Mouse (Mus musculus) kidney, postnatal 0 days (tissue): ENCODE results near the gene Asb1. TPM values are rescaled to one million over a fixed set of nuclear protein-coding genes. Genes with fewer than 3 reads are reported as not detected.

Experiments used
- ATAC-seq: fragments of 200-750 bp; cut with Nextera tagmentation; replicated peaks from 2 replicates; pipeline ENCODE4 v1.8.0; 2017; ENCODE audit warnings: low read depth, moderate number of reproducible peaks, moderate TSS enrichment, moderate library complexity; ENCODE audit not compliant: low FRiP score
- DNase-seq: peaks from one replicate; pipeline ENCODE4 v3.0.0-alpha.2; 2016; ENCODE audit warnings: low spot score
- H3K27ac ChIP-seq: fragments of 300-500 bp; sonication (generic); 2 replicates; pipeline ENCODE4 v1.5.1; 2014; ENCODE audit warnings: mild to moderate bottlenecking
- H3K27me3 ChIP-seq: fragments of 300-500 bp; sonication (generic); 2 replicates; pipeline ENCODE4 v1.6.1; 2014; ENCODE audit warnings: low read length, mixed read lengths; ENCODE audit not compliant: insufficient read depth
- H3K36me3 ChIP-seq: fragments of 300-500 bp; sonication (generic); 2 replicates; pipeline ENCODE4 v1.6.1; 2014; ENCODE audit warnings: low read length, mixed read lengths; ENCODE audit not compliant: insufficient read depth
- H3K4me1 ChIP-seq: fragments of 300-500 bp; sonication (generic); replicated peaks from 2 replicates; pipeline ENCODE4 v1.6.1; 2014; ENCODE audit warnings: antibody characterized with exemption, low read length, mixed read lengths; ENCODE audit not compliant: insufficient read depth
- H3K4me2 ChIP-seq: fragments of 300-500 bp; sonication (generic); 2 replicates; pipeline ENCODE4 v1.6.1; 2014; ENCODE audit warnings: mild to moderate bottlenecking, low read length, moderate library complexity, mixed read lengths
- H3K4me3 ChIP-seq: fragments of 300-500 bp; sonication (generic); replicated peaks from 2 replicates; pipeline ENCODE4 v1.5.1; 2014; ENCODE audit warnings: low read depth, low read length
- H3K9ac ChIP-seq: fragments of 300-500 bp; sonication (generic); 2 replicates; pipeline ENCODE4 v1.6.1; 2014; ENCODE audit warnings: low read depth, low read length
- H3K9me3 ChIP-seq: fragments of 300-500 bp; sonication (generic); replicated peaks from 2 replicates; pipeline ENCODE4 v1.6.1; 2016; ENCODE audit warnings: low read length, inconsistent platforms, mixed read lengths
- CTCF ChIP-seq: IDR thresholded peaks from 2 replicates; pipeline ENCODE4 v1.5.1; 2016; ENCODE audit warnings: antibody characterized with exemption, low read depth, mild to moderate bottlenecking, moderate library complexity
- WGBS: fragments of 180-500 bp; shearing (Covaris S2); extraction: QIAGEN DNeasy Blood & Tissue Kit; methylation state at CpG from one replicate; pipeline ENCODE4 v1.1.7; 2014; 5-methylcytosine and 5-hydroxymethylcytosine counted together
- polyA plus RNA-seq: library from polyadenylated mRNA; unstranded; fragments of >200 nt; fragmentation: Nextera tagmentation; extraction: Ambion mirVana; gene quantifications from 2 replicates; pipeline ENCODE4 v1.2.1, GENCODE M21; 2015

The Asb1 gene
- polyA plus RNA-seq, 1 experiment from 2014 or later: 4.3 TPM

- no peak overlapping the region for H3K27ac ChIP-seq
- H3K27me3 ChIP-seq: no peaks in the 10 kb centered on the region
- DNase-seq (peak; percentile 32), ATAC-seq (no peak)
- H3K4me2 ChIP-seq: no peak overlapping the region
- H3K4me1 ChIP-seq: no peaks in the 10 kb centered on the region
- TF ChIP-seq CTCF: no peak; the same call in 1 of the 2 replicates
- H3K9me3 ChIP-seq: no peaks in the 10 kb centered on the region
- 87% methylated on average over 5 of the region's 5 CpGs for WGBS
- H3K9ac ChIP-seq: no peak overlapping the region
- H3K4me3 ChIP-seq: no peak overlapping the region
- peaks cover 7% of the 10 kb centered on the region; the same call in 1 of the 2 replicates for H3K36me3 ChIP-seq
Measured at GRCm38 (mm10) chr1:91532892-91533291, 7.5 kb upstream of the Asb1 start.

GRCm38 (mm10) chr1:91533483-91533882, 6.9 kb upstream of the Asb1 start:
- Histone ChIP-seq H3K27ac (no peak overlapping the region), H3K27me3 (no peaks in the 10 kb centered on the region), H3K9ac (no peak overlapping the region), H3K9me3 (no peaks in the 10 kb centered on the region), H3K36me3 (0 out of 2 replicates have a peak, but pooled peaks cover 3% of the 10 kb centered on the region), H3K4me2 (no peak overlapping the region), H3K4me1 (no peaks in the 10 kb centered on the region), H3K4me3 (no peak overlapping the region)
- 64% methylated on average over 2 of the region's 2 CpGs for WGBS
- no peak for DNase-seq
- no peak for TF ChIP-seq CTCF
- no peak for ATAC-seq

- H3K4me2 ChIP-seq: no peak overlapping the region
- no peak; the same call in 1 of the 2 replicates for TF ChIP-seq CTCF
- 0 out of 2 replicates have a peak, but pooled peaks cover 3% of the 10 kb centered on the region for H3K36me3 ChIP-seq
- H3K27me3 ChIP-seq: no peaks in the 10 kb centered on the region
- H3K4me3 ChIP-seq: no peak overlapping the region
- no peak overlapping the region for H3K9ac ChIP-seq
- ATAC-seq (no peak), DNase-seq (no peak)
- no peaks in the 10 kb centered on the region for H3K9me3 ChIP-seq
- 75% methylated on average over 19 of the region's 19 CpGs for WGBS
- no peaks in the 10 kb centered on the region for H3K4me1 ChIP-seq
- H3K27ac ChIP-seq: no peak overlapping the region
Measured at GRCm38 (mm10) chr1:91533961-91534723, 6.2 kb upstream of the Asb1 start.

- H3K9me3 ChIP-seq: no peaks in the 10 kb centered on the region
- no peak overlapping the region for H3K27ac ChIP-seq
- no peak overlapping the region for H3K4me2 ChIP-seq
Measured at GRCm38 (mm10) chr1:91537786-91538569, 2.4 kb upstream of the Asb1 start.

GRCm38 (mm10) chr1:91538570-91538929, 1.8 kb upstream of the Asb1 start:
- ATAC-seq: no peak
- no peak for TF ChIP-seq CTCF

More at GRCm38 (mm10) chr1:91537786-91538569, 2.4 kb upstream of the Asb1 start:
- peaks cover 6% of the 10 kb centered on the region for H3K4me1 ChIP-seq
- no peak for ATAC-seq
- WGBS: 39% methylated on average over 22 of the region's 22 CpGs
- H3K9ac ChIP-seq: no peak overlapping the region
- no peak overlapping the region for H3K4me3 ChIP-seq
- DNase-seq: no peak
- no peaks in the 10 kb centered on the region for H3K27me3 ChIP-seq
- TF ChIP-seq CTCF: no peak
- no peaks in the 10 kb centered on the region for H3K36me3 ChIP-seq

GRCm38 (mm10) chr1:91539246-91539645, 1.1 kb upstream of the Asb1 start:
- H3K4me3 ChIP-seq: no peak overlapping the region
- H3K9ac ChIP-seq: no peak overlapping the region
- TF ChIP-seq CTCF: no peak
- 20% methylated on average over 6 of the region's 6 CpGs for WGBS
- no peaks in the 10 kb centered on the region for H3K36me3 ChIP-seq
- H3K4me1 ChIP-seq: peaks cover 6% of the 10 kb centered on the region
- H3K27ac ChIP-seq: no peak overlapping the region
- H3K9me3 ChIP-seq: no peaks in the 10 kb centered on the region
- H3K27me3 ChIP-seq: no peaks in the 10 kb centered on the region
- H3K4me2 ChIP-seq: peak overlapping the region; percentile 85; the same call in 1 of the 2 replicates
- no peak for ATAC-seq
- no peak for DNase-seq

More at GRCm38 (mm10) chr1:91538570-91538929, 1.8 kb upstream of the Asb1 start:
- Histone ChIP-seq H3K4me2 (no peak overlapping the region), H3K4me1 (peaks cover 6% of the 10 kb centered on the region), H3K36me3 (no peaks in the 10 kb centered on the region), H3K9me3 (no peaks in the 10 kb centered on the region), H3K27me3 (no peaks in the 10 kb centered on the region), H3K9ac (no peak overlapping the region), H3K27ac (no peak overlapping the region), H3K4me3 (no peak overlapping the region)
- no peak for DNase-seq
- 52% methylated on average over 1 of the region's 1 CpGs for WGBS
